Mouse (Mus musculus): ENCODE measurements around the gene Slc44a1.

Slc44a1 gene

GRCm38 (mm10) chr4:53456570-53456969, 16.4 kb downstream of the Slc44a1 start:
- in situ Hi-C loops (cut with MboI; ENCODE audit: low pct_unique_long_range_greater_than_20kb in 1 of 2, low sequenced_read_pairs in 2 of 2, unreplicated experiment in 1 of 2): no loop called here

GRCm38 (mm10) chr4:53458503-53458902, 18.3 kb downstream of the Slc44a1 start:
- in situ Hi-C loops (cut with MboI; ENCODE audit: low pct_unique_long_range_greater_than_20kb in 1 of 2, low sequenced_read_pairs in 2 of 2, unreplicated experiment in 1 of 2): no loop called here

- in situ Hi-C loops (cut with MboI; ENCODE audit: low pct_unique_long_range_greater_than_20kb in 1 of 2, low sequenced_read_pairs in 2 of 2, unreplicated experiment in 1 of 2): no loop called here
These were observed 19.5 kb downstream of the Slc44a1 start for GRCm38 (mm10) chr4:53459697-53460096.

- in situ Hi-C loops (cut with MboI; ENCODE audit: low pct_unique_long_range_greater_than_20kb in 1 of 2, low sequenced_read_pairs in 2 of 2, unreplicated experiment in 1 of 2): no loop called here
These were observed 20.8 kb downstream of the Slc44a1 start for GRCm38 (mm10) chr4:53461026-53461425.

GRCm38 (mm10) chr4:53462069-53462468, 21.9 kb downstream of the Slc44a1 start:
- in situ Hi-C loops (cut with MboI; ENCODE audit: low pct_unique_long_range_greater_than_20kb in 1 of 2, low sequenced_read_pairs in 2 of 2, unreplicated experiment in 1 of 2): no loop called here

- in situ Hi-C loops (cut with MboI; ENCODE audit: low pct_unique_long_range_greater_than_20kb in 1 of 2, low sequenced_read_pairs in 2 of 2, unreplicated experiment in 1 of 2): no loop called here
These were observed 22.5 kb downstream of the Slc44a1 start for GRCm38 (mm10) chr4:53462505-53463251.

GRCm38 (mm10) chr4:53465887-53466286, 25.7 kb downstream of the Slc44a1 start:
- in situ Hi-C loops (cut with MboI; ENCODE audit: low pct_unique_long_range_greater_than_20kb in 1 of 2, low sequenced_read_pairs in 2 of 2, unreplicated experiment in 1 of 2): no loop called here

GRCm38 (mm10) chr4:53469007-53469406, 28.8 kb downstream of the Slc44a1 start:
- in situ Hi-C loops (cut with MboI; ENCODE audit: low pct_unique_long_range_greater_than_20kb in 1 of 2, low sequenced_read_pairs in 2 of 2, unreplicated experiment in 1 of 2): no loop called here

- in situ Hi-C loops (cut with MboI; ENCODE audit: low pct_unique_long_range_greater_than_20kb in 1 of 2, low sequenced_read_pairs in 2 of 2, unreplicated experiment in 1 of 2): no loop called here
These were observed 33.9 kb downstream of the Slc44a1 start for GRCm38 (mm10) chr4:53474109-53474508.

- in situ Hi-C loops (cut with MboI; ENCODE audit: low pct_unique_long_range_greater_than_20kb in 1 of 2, low sequenced_read_pairs in 2 of 2, unreplicated experiment in 1 of 2): no loop called here
These were observed 35.2 kb downstream of the Slc44a1 start for GRCm38 (mm10) chr4:53475230-53475952.

GRCm38 (mm10) chr4:53478644-53479043, 38.4 kb downstream of the Slc44a1 start:
- in situ Hi-C loops (cut with MboI; ENCODE audit: low pct_unique_long_range_greater_than_20kb in 1 of 2, low sequenced_read_pairs in 2 of 2, unreplicated experiment in 1 of 2): no loop called here

GRCm38 (mm10) chr4:53487216-53488188, 47.3 kb downstream of the Slc44a1 start:
- in situ Hi-C loops (cut with MboI; ENCODE audit: low pct_unique_long_range_greater_than_20kb in 1 of 2, low sequenced_read_pairs in 2 of 2, unreplicated experiment in 1 of 2): no loop called here

GRCm38 (mm10) chr4:53488803-53489202, 48.6 kb downstream of the Slc44a1 start:
- in situ Hi-C loops (cut with MboI; ENCODE audit: low pct_unique_long_range_greater_than_20kb in 1 of 2, low sequenced_read_pairs in 2 of 2, unreplicated experiment in 1 of 2): no loop called here

GRCm38 (mm10) chr4:53490371-53490770, 50.2 kb downstream of the Slc44a1 start:
- in situ Hi-C loops (cut with MboI; ENCODE audit: low pct_unique_long_range_greater_than_20kb in 1 of 2, low sequenced_read_pairs in 2 of 2, unreplicated experiment in 1 of 2): no loop called here

GRCm38 (mm10) chr4:53491269-53491668, 51.1 kb downstream of the Slc44a1 start:
- in situ Hi-C loops (cut with MboI; ENCODE audit: low pct_unique_long_range_greater_than_20kb in 1 of 2, low sequenced_read_pairs in 2 of 2, unreplicated experiment in 1 of 2): no loop called here

GRCm38 (mm10) chr4:53495646-53496045, 55.4 kb downstream of the Slc44a1 start:
- in situ Hi-C loops (cut with MboI; ENCODE audit: low pct_unique_long_range_greater_than_20kb in 1 of 2, low sequenced_read_pairs in 2 of 2, unreplicated experiment in 1 of 2): no loop called here

GRCm38 (mm10) chr4:53502764-53503163, 62.6 kb downstream of the Slc44a1 start:
- in situ Hi-C loops (cut with MboI; ENCODE audit: low pct_unique_long_range_greater_than_20kb in 1 of 2, low sequenced_read_pairs in 2 of 2, unreplicated experiment in 1 of 2): no loop called here

GRCm38 (mm10) chr4:53512131-53512916, 72.1 kb downstream of the Slc44a1 start:
- in situ Hi-C loops (cut with MboI; ENCODE audit: low pct_unique_long_range_greater_than_20kb in 1 of 2, low sequenced_read_pairs in 2 of 2, unreplicated experiment in 1 of 2): no loop called here
